Mouse (Mus musculus) heart, postnatal 0 days (tissue): ENCODE measurements around the gene Psmd8. TPM values are rescaled to one million over a fixed set of nuclear protein-coding genes. Genes with fewer than 3 reads are reported as not detected.
"Not testable (repeated sequence)": the region's sequence is repeated elsewhere in the genome, so short reads cannot be mapped to it uniquely, and the experiment has no call there.

Experiments used
- ATAC-seq: fragments of 200-750 bp; cut with Nextera tagmentation; 2 replicates; pipeline ENCODE4 v1.8.0; 2017; ENCODE audit warnings: low read depth, moderate number of reproducible peaks, moderate library complexity; ENCODE audit not compliant: insufficient read depth
- DNase-seq: peaks from one replicate; pipeline ENCODE4 v3.0.0-alpha.2; 2016; ENCODE audit warnings: low spot score
- H3K27ac ChIP-seq: fragments of 300-500 bp; sonication (generic); 2 replicates; pipeline ENCODE4 v1.5.1; 2014; ENCODE audit warnings: low read depth, mild to moderate bottlenecking
- H3K27me3 ChIP-seq: fragments of 300-500 bp; sonication (generic); 2 replicates; pipeline ENCODE4 v1.6.1; 2014; ENCODE audit warnings: low read length, mixed read lengths; ENCODE audit not compliant: control insufficient read depth, insufficient read depth
- H3K36me3 ChIP-seq: fragments of 300-500 bp; sonication (generic); replicated peaks from 2 replicates; pipeline ENCODE4 v1.6.1; 2014; ENCODE audit warnings: low read length, mixed read lengths; ENCODE audit not compliant: control insufficient read depth, insufficient read depth
- H3K4me1 ChIP-seq: fragments of 300-500 bp; sonication (generic); 2 replicates; pipeline ENCODE4 v1.6.1; 2014; ENCODE audit warnings: antibody characterized with exemption; ENCODE audit not compliant: control insufficient read depth, insufficient read depth
- H3K4me2 ChIP-seq: fragments of 300-500 bp; sonication (generic); 2 replicates; pipeline ENCODE4 v1.6.1; 2014; ENCODE audit warnings: low read depth, mild to moderate bottlenecking, low read length, moderate library complexity
- H3K4me3 ChIP-seq: fragments of 300-500 bp; sonication (generic); 2 replicates; pipeline ENCODE4 v1.5.1; 2014; ENCODE audit warnings: low read depth, low read length
- H3K9ac ChIP-seq: fragments of 300-500 bp; sonication (generic); replicated peaks from 2 replicates; pipeline ENCODE4 v1.6.1; 2014; ENCODE audit warnings: low read depth, low read length, mixed read lengths
- H3K9me3 ChIP-seq: fragments of 300-500 bp; sonication (generic); replicated peaks from 2 replicates; pipeline ENCODE4 v1.6.1; 2016; ENCODE audit warnings: low read length; ENCODE audit not compliant: control insufficient read depth
- CTCF ChIP-seq: IDR thresholded peaks from 2 replicates; pipeline ENCODE4 v1.5.1; 2016; ENCODE audit warnings: antibody characterized with exemption, control low read depth, low read depth
- EP300 ChIP-seq: IDR thresholded peaks from 2 replicates; pipeline ENCODE4 v1.6.1; 2016; ENCODE audit warnings: antibody characterized with exemption, low read depth
- WGBS: fragments of 180-500 bp; shearing (Covaris S2); extraction: QIAGEN DNeasy Blood & Tissue Kit; methylation state at CpG from one replicate; pipeline ENCODE4 v1.1.7; 2014; 5-methylcytosine and 5-hydroxymethylcytosine counted together
- polyA plus RNA-seq: library from polyadenylated mRNA; unstranded; fragments of >200 nt; fragmentation: Nextera tagmentation; extraction: Ambion mirVana; gene quantifications from 2 replicates; pipeline ENCODE4 v1.2.1, GENCODE M21; 2015
- total RNA-seq: library from RNA; depleted of rRNA; stranded (reverse); fragments of >200 nt; gene quantifications from 2 replicates; pipeline ENCODE4 v1.2.3, GENCODE M21; 2014; ENCODE audit warnings: low replicate concordance

Gene Psmd8
- total and polyA plus RNA-seq, 2 experiments from 2014 or later = 255 to 296 TPM

DNA sequence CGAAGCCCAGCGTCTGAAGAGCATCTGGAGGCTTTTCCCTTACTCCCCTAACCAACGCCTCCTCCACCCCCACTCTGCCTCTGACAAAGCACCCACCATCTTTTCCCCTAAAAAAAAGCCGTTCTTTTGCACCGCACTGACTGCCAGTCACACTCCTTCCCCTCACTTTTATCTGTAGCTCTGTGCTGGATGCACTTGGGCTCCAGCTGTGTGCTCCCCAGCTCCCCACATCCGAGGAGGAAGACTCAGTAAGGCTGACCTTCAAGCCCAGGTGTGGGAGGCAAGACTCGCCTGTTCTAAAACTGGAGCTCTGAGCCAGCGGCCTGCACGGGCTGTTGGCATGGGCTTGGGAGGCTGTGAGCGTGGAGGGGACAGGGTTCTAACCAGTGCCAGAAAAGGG, 29.0 kb downstream of the Psmd8 start:
- Histone ChIP-seq H3K27ac (no peak overlapping the region), H3K4me1 (no peaks in the 10 kb centered on the region), H3K27me3 (no peaks in the 10 kb centered on the region), H3K9me3 (no peaks in the 10 kb centered on the region), H3K4me2 (no peak overlapping the region), H3K9ac (no peak overlapping the region), H3K4me3 (no peak overlapping the region), H3K36me3 (0 out of 2 replicates have a peak, but pooled peaks cover 12% of the 10 kb centered on the region)
- WGBS = 45% methylated on average over 10 of the region's 10 CpGs
- TF ChIP-seq CTCF (no peak), EP300 (no peak)
- no peak for ATAC-seq
- DNase-seq = no peak

DNA sequence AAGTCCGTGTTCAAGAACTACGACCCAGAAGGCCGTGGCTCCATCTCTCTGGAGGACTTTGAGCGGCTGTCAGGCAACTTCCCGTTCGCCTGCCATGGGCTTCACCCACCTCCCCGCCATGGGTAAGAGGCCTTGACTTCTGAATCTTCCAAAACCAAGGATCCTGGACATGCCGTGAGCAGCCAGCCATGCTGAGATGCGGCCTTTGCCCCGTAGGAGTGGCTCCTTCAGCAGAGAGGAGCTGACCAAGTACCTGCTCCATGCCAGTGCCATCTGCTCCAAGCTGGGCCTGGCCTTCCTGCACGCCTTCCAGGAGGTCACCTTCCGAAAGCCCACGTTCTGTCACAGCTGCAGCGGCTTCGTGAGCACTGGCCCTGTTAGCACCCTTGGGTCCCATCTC, 31.7 kb downstream of the Psmd8 start:
- ATAC-seq (no peak), DNase-seq (no peak)
- Histone ChIP-seq H3K27me3 (no peaks in the 10 kb centered on the region), H3K4me3 (no peak overlapping the region), H3K9ac (no peak overlapping the region), H3K4me2 (no peak overlapping the region), H3K9me3 (no peaks in the 10 kb centered on the region), H3K27ac (no peak overlapping the region), H3K36me3 (0 out of 2 replicates have a peak, but pooled peaks cover 4% of the 10 kb centered on the region), H3K4me1 (no peaks in the 10 kb centered on the region)
- no peak for TF ChIP-seq CTCF
- TF ChIP-seq EP300 = no peak
- 88% methylated on average over 15 of the region's 15 CpGs for WGBS

DNA sequence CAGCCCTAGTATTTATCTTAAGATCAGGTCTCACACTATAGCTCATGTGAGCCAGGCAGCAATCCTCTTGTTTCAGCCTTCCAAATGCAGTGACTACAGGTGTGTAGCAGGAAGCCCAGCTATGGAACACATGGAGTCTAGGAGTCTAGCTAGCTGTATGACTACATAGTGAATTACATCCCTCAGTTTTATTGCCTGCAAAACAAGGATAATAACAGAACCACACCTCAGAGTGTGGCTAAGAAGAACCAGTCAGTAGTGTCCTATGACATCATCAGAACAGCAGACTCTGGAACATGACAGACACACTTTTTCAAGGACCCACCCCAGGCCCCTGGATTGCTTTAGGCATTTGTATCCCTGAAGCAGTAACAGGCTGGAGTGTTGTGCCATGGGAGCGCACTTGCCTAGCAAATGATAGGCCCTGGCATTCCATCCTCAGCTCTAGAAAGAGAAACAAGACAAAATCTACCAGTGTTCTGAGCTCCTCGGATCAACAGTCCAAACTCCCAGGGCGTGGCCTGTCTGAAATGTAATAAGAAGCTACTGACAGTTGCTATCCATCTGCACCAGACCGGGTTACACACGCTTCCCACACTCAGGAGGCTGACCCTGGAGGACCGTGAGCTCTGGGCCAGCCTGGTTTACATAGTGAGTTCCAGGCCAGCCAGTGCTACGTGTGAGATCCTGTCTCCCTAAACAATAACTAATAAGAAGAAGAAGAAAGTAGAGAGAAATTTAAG, 33.7 kb downstream of the Psmd8 start:
- Histone ChIP-seq H3K4me3 (no peak overlapping the region), H3K27ac (no peak overlapping the region), H3K9ac (no peak overlapping the region), H3K4me2 (no peak overlapping the region), H3K36me3 (no peaks in the 10 kb centered on the region), H3K27me3 (no peaks in the 10 kb centered on the region), H3K9me3 (no peaks in the 10 kb centered on the region), H3K4me1 (no peaks in the 10 kb centered on the region)
- DNase-seq (no peak), ATAC-seq (no peak)
- no peak for TF ChIP-seq CTCF
- TF ChIP-seq EP300 = no peak
- 78% methylated on average over 7 of the region's 7 CpGs for WGBS

DNA sequence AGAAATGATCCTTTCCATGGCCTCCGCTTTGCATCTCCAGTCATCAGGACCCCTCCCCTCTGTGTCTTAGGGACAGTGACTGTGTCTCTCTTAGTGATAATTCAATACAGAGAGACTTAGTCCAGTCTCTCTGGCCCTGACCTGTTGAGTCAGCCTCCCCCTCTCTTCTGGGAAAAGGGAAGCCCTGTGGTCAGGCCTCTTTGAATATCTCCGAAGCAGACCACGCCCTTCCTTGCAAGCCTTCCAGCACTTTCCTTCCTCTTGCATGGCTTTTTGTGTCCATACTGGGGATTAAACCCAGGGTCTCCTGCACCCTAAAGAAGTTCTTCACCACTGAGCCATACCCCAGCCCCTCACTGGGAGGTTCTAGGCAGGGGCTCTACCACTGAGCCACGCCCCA, 36.5 kb downstream of the Psmd8 start:
- Histone ChIP-seq H3K27me3 (no peaks in the 10 kb centered on the region), H3K27ac (no peak overlapping the region), H3K9me3 (no peaks in the 10 kb centered on the region), H3K4me2 (no peak overlapping the region), H3K4me3 (no peak overlapping the region), H3K9ac (no peak overlapping the region), H3K4me1 (no peaks in the 10 kb centered on the region), H3K36me3 (no peaks in the 10 kb centered on the region)
- DNase-seq (no peak), ATAC-seq (no peak)
- 78% methylated on average over 4 of the region's 4 CpGs for WGBS
- TF ChIP-seq EP300 (no peak), CTCF (no peak)

DNA sequence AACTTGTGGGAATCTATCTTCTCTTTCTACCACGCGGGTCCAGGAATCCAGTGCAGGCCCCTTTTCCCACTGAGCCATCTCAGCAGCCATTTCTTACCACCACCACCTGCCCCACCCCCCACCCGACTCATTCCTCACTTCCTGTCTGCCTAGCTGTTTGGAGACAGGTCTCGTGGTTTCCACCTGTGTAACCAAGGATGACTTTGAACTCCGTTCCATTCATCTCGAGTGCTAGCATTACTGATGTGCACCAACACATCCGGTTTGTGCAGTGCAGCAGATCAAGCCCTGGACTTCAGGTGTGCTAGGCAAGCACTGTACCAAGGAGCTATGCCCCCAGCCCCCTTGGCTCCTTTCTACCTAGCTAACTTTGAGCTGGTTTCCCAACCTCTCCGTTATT, 39.1 kb downstream of the Psmd8 start:
- TF ChIP-seq EP300 (no peak), CTCF (no peak)
- ATAC-seq (no peak), DNase-seq (no peak)
- no peaks in the 10 kb centered on the region for H3K9me3 ChIP-seq
- no peak overlapping the region for H3K4me2 ChIP-seq
- H3K27ac ChIP-seq = no peak overlapping the region
- H3K27me3 ChIP-seq = no peaks in the 10 kb centered on the region
- no peak overlapping the region for H3K4me3 ChIP-seq
- no peaks in the 10 kb centered on the region for H3K36me3 ChIP-seq
- H3K4me1 ChIP-seq = no peaks in the 10 kb centered on the region
- 80% methylated on average over 8 of the region's 8 CpGs for WGBS
- H3K9ac ChIP-seq = no peak overlapping the region

DNA sequence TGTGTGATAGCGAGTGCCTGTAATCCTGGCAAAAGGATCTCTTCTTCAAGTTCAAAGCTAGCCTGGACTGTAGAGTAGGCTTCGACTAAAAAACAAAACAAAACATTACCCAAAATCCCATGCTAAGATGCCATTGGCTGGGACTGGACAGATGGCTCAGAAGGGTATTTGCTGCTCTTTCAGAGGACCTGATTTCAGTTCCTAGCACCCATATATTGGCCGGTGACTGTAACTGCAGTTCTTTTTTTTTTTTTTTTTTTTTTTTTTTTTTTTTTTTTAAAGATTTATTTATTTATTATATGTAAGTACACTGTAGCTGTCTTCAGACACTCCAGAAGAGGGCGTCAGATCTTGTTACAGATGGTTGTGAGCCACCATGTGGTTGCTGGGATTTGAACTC, 41.3 kb downstream of the Psmd8 start:
- H3K4me2 ChIP-seq, H3K27me3 ChIP-seq, DNase-seq, H3K9ac ChIP-seq, H3K4me1 ChIP-seq, H3K9me3 ChIP-seq, H3K36me3 ChIP-seq, H3K27ac ChIP-seq, ATAC-seq, H3K4me3 ChIP-seq: not testable (repeated sequence)
- WGBS = 86% methylated on average over 3 of the region's 4 CpGs
